In the genomic region with DNA sequence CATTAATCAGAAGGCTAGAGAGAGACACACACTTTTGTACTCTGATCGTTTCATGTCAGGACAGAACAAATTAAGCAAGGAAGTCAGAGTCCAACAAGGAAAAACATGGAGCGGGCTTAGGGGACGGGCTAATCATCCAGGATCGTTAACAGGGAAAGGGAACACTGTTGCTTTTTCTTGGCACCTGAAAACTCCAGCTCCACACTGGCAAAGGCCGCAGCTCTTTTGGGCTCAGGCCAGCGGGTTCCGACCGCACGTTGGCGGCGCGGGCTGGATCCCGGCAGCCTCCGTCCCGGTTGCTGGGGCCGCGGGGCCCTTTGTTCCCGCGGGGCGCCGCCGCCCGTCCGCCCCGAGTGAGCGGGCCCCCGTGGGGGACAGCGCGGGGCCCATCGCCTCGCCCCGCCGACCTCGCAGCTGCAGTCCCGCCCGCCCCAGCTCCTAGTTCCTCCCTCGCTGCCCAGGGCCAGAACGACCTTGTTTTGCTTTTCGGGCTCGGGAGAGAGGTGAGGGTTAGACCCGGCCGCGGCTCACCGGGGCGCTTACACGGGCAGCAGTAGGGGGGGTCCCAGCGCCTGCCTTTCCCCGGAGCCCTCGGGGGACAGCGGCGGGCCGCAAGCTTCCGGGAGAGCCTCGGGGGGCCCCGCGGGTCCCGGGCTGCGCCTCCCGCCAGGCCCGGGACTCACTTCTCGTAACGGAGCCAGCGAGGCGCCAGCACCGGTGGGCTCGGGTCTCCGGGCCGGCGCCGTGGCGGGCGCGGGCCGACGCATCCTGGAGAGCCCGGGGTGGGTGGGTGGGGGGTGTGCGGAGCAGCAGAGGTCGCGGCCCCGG, we compare ENCODE assay signal across 7 mouse cellular contexts. TPM values are rescaled to one million over a fixed set of nuclear protein-coding genes. Genes with fewer than 3 reads are reported as not detected.
A peak's percentile ranks its signal among the peaks of the same experiment; 100 is the strongest.
DNase-seq lines count a peak whose midpoint lies in the region; ATAC-seq lines count a peak whose summit lies in the region.

TSS of gene N4bp2 (plus strand) at position 434 of the 828 bp plus-strand sequence.

- no peaks in the 10 kb centered on the region for H3K36me3 ChIP-seq in intestine, embryonic 15.5 days
- H3K36me3 ChIP-seq in midbrain, embryonic 10.5 days = peaks cover 9% of the 10 kb centered on the region

- under 1% methylated on average over 71 of the region's 80 CpGs for whole genome bisulfite sequencing in intestine, embryonic 15.5 days
- WGBS in midbrain, embryonic 10.5 days = 1% methylated on average over 58 of the region's 80 CpGs

- peak; percentile 89 for DNase-seq in adrenal gland, adult 2 months
- DNase-seq in embryo, embryonic 11.5 days (ENCODE audit: low read depth, low spot score) = peak; percentile 52
- DNase-seq in gastrocnemius, postnatal 36 days = peak; percentile 66 to 72
- DNase-seq in left cerebral cortex, postnatal 36 days (ENCODE audit: low spot score in 2 of 2) = peak; percentile 53 to 69
- peak; percentile 85 for DNase-seq in midbrain, embryonic 10.5 days (ENCODE audit: low spot score)
- peak; percentile 74 for DNase-seq in right cerebral cortex, postnatal 4 days

- H3K9ac ChIP-seq in intestine, embryonic 15.5 days = peak within 1 kb of the TSS; percentile 99

- H3K4me2 ChIP-seq in intestine, embryonic 15.5 days (replicated peaks) = peak within 1 kb of the TSS; percentile 76

- 0 out of 2 replicates have a peak, but pooled peaks cover 2% of the 10 kb centered on the region for H3K4me1 ChIP-seq in intestine, embryonic 15.5 days (replicated peaks)
- H3K4me1 ChIP-seq in midbrain, embryonic 10.5 days = peaks cover 18% of the 10 kb centered on the region

- intact Hi-C loops in gastrocnemius, postnatal 36 days (cut with DNase I) = loop anchor here (5.0 kb wide), 1 partner anchor 66 kb away; the partner anchor contains the start of gene Pds5a
- intact Hi-C loops in left cerebral cortex, postnatal 36 days (cut with DNase I) = loop anchor here (5.0 kb wide), 1 partner anchor 174 kb away; no protein-coding TSS in a partner anchor

- peak within 1 kb of the TSS; percentile 100 for H3K27ac ChIP-seq in intestine, embryonic 15.5 days
- H3K27ac ChIP-seq in midbrain, embryonic 10.5 days (replicated peaks) = peak within 1 kb of the TSS; percentile 99

- H3K9me3 ChIP-seq in intestine, embryonic 15.5 days = no peaks in the 10 kb centered on the region
- no peaks in the 10 kb centered on the region for H3K9me3 ChIP-seq in midbrain, embryonic 10.5 days (replicated peaks)

- peak within 1 kb of the TSS; percentile 91 for H3K4me3 ChIP-seq in intestine, embryonic 15.5 days (replicated peaks)
- peak within 1 kb of the TSS; percentile 74 for H3K4me3 ChIP-seq in midbrain, embryonic 10.5 days

- H3K27me3 ChIP-seq in intestine, embryonic 15.5 days (replicated peaks) = no peaks in the 10 kb centered on the region
- H3K27me3 ChIP-seq in midbrain, embryonic 10.5 days (ENCODE audit: low read depth, poor library complexity, severe bottlenecking) = no peaks in the 10 kb centered on the region

- ATAC-seq in intestine, embryonic 15.5 days = peak; percentile 63

RNA-seq across cellular contexts. Expression of gene N4bp2, which starts in this region (rescaled TPM):
- 10 to 100 TPM in 1 of 2 experiments, 1 to 10 TPM in 1; 8.7 to 14.1 TPM for total RNA-seq in adrenal gland, adult 2 months (2021)
- 4.9 and 7.1 TPM in 2 replicates for polyA plus RNA-seq in adrenal gland, adult 2 months (2012; rRNA removed)
- 1 to 10 TPM; 6.5 to 9.1 TPM for total RNA-seq in gastrocnemius, postnatal 36 days (2021)
- polyA plus RNA-seq in intestine, embryonic 15.5 days (2015; fragmentation: Nextera tagmentation; extraction: Ambion mirVana) = 21.5 and 25.0 TPM in 2 replicates
- 10 to 100 TPM in 1 of 2 experiments, 1 to 10 TPM in 1; 4.4 to 12.0 TPM for total RNA-seq in left cerebral cortex, postnatal 36 days (2021)
- 30.4 and 33.3 TPM in 2 replicates for polyA plus RNA-seq in midbrain, embryonic 10.5 days (2016; fragmentation: Nextera tagmentation; extraction: Ambion mirVana)

Comparison
In these comparisons a context has a peak if more than half of its experiments do, and no peak if none do; other contexts are left out.
1. Peak in every context shown above with its lines: DNase-seq, ATAC-seq, H3K4me3 ChIP-seq and H3K27ac ChIP-seq.